Mouse (Mus musculus): ENCODE data around the gene Rac1.

DNA sequence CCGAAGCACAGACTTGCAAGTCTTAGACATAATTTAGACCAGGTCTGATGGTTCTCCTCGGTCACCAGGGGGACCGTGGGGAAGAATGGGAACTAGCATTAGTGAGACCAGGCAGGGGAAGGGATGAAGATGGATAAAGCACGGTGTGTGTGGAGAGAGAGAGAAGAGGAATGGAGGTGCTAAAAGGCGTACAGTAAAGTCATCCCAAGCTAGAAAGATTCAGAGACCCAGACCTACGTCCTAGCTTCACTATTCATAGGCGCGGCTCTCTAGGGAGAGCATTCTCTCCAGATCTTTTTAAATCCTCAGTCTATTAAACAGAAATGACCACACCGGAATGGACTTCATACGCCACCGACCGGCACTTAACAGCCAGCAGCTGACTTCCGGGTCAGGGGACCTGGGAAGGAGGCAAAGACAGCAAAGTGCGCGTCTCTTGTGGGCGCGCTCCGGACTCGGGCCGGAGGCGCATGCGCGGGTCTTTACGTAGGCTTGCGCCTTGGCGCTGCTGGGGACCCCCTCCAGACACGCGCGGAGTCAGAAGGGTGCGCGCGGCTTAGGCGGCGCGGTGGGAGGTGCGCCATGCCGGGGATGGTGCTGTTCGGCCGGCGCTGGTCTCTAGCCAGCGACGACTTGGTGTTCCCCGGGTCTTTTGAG, 63.6 kb downstream of the Rac1 start, which contains the start of gene Daglb:
- TF ChIP-seq CTCF (IDR thresholded peaks at IDR 0.05; ENCODE audit: control insufficient read depth, insufficient read depth, insufficient replicate concordance, low read depth, low read length) (no peak), POLR2A (IDR thresholded peaks at IDR 0.05; ENCODE audit: control insufficient read depth, low read depth, low read length) (peak; percentile 77)
